Mouse (Mus musculus) spleen, adult 2 months (tissue): ENCODE data around the gene Mepce.

ENCODE experiments used
- CTCF ChIP-seq: fragments of 200-500 bp; IDR thresholded peaks from 2 replicates; pipeline ENCODE4 v1.5.1; 2011; ENCODE audit warnings: mild to moderate bottlenecking, inconsistent platforms; ENCODE audit not compliant: insufficient read depth, insufficient read length, insufficient replicate concordance; ENCODE audit errors: extremely low read depth
- POLR2A ChIP-seq: fragments of 200-500 bp; IDR thresholded peaks from 2 replicates; pipeline ENCODE4 v1.6.1; 2011; ENCODE audit warnings: low read depth, low read length, inconsistent platforms

GRCm38 (mm10) chr5:137742048-137742447 lies 45.4 kb downstream of the Mepce start:
- TF ChIP-seq POLR2A (no peak), CTCF (no peak)
